Mouse (Mus musculus) splenic B cell, adult 2 months (primary cell): ENCODE results near the gene Pskh1.

Source experiments
- DNase-seq: peaks from one replicate; pipeline ENCODE4 v3.0.0-alpha.2; 2011; ENCODE audit warnings: low read depth, low spot score
- H3K27me3 ChIP-seq: 2 replicates; pipeline ENCODE4 v1.6.1; 2012; ENCODE audit warnings: mild to moderate bottlenecking, low read length, moderate library complexity, mixed read lengths; ENCODE audit not compliant: control insufficient read depth, poor library complexity, insufficient read depth, severe bottlenecking
- H3K36me3 ChIP-seq: 2 replicates; pipeline ENCODE4 v1.6.1; 2012; ENCODE audit warnings: mild to moderate bottlenecking, low read length, moderate library complexity, mixed read lengths; ENCODE audit not compliant: control insufficient read depth, poor library complexity, insufficient read depth, severe bottlenecking

Gene Pskh1

DNA sequence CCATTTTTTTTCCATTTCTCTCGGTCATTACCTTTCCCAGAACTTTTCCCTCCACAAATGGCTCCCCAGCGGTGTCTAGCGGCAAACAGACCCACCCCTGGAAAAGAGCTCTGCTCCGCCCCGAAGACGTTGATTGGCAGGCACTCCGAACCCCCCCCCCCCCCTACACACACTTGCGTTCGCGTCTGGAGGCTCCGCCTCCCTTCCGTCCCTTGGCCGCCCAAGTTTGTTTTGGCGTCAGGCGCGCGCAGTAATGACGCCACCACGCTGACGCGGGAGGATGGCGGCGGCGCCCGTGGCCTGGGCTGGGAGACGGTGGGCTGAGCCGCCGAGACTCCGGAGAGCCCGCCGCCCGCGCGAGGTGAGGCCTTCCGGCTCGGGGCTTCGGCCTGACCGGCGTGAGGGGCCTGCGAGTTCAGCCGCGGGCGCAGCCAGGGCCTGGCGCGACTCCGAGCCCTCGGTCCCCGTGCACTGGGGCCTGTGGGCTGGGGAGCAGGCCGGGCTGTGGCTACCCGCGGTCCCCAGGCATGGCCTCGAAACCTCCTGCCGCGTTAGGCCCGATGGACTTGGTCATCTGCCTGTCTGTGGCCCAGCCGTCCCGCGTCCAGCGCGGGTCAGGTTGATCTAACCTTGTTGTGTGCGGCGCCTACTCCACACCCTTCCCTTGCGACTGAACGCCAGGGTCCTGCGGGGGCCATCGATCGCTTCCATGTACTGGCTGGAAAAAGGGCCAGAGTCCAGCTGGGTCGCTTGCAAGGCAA lies at the start of gene Pskh1:
Pskh1 (plus strand) TSS at position 262 of the 761 bp plus-strand sequence.
- no peaks in the 10 kb centered on the region for H3K36me3 ChIP-seq
- DNase-seq = peak; percentile 95
- H3K27me3 ChIP-seq = no peaks in the 10 kb centered on the region

GRCm38 (mm10) chr8:105850611-105851010 lies 49.6 kb upstream of the Pskh1 start:
- Histone ChIP-seq H3K27me3 (no peaks in the 10 kb centered on the region), H3K36me3 (peaks cover 5% of the 10 kb centered on the region; the same call in 1 of the 2 replicates)
- DNase-seq = no peak

DNA sequence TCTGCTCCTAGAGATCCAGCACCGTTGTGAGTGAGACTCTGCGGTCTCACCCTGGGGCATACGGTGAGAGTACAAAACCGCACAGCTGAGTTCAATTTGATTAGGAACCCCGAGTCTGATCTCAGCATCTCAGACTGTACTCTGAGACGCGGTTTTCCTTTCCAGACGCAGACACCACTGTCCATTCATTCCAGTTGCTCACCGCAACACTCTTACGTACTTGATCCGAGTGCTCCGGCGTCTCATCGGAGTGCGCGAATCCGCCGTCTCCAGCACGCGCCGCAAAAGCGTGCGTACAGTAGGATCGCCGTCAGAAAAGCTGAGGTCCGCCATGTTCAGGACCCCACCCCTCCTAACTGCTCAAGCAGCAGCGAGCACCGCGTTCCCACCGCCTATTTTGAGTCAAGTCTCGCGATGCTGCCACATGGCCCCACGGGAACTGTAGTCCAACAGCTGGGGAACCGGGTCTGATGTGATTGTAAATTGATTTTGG lies 48.5 kb upstream of the Pskh1 start:
- peak; percentile 90 for DNase-seq

GRCm38 (mm10) chr8:105852146-105852729 lies 48.0 kb upstream of the Pskh1 start:
- no peak for DNase-seq
- no peaks in the 10 kb centered on the region for H3K27me3 ChIP-seq
- 0 out of 2 replicates have a peak, but pooled peaks cover 2% of the 10 kb centered on the region for H3K36me3 ChIP-seq

More for the DNA sequence above, 48.5 kb upstream of the Pskh1 start:
- 0 out of 2 replicates have a peak, but pooled peaks cover 2% of the 10 kb centered on the region for H3K36me3 ChIP-seq
- H3K27me3 ChIP-seq = no peaks in the 10 kb centered on the region

DNA sequence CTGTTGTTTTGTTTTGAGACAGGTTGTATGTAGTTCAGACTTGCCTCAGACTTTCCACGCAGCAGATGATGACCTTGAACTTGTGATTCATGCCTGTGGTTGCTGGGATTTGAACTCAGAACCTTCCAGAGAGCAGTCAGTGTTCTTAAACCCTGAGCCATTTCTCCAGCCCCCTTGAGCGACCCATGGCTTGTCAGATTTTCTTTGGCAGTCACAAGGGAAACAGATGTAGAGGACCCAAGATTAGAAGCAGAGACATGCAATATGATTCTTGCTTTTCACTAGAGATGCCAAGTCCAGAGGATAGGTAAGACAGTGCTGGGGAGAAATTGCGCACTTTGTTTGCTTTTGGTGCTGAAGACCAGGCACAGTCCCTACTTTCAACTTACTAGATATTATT lies 47.1 kb upstream of the Pskh1 start, which contains the start of gene Cenpt:
Cenpt (minus strand) TSS at position 101 of the 400 bp plus-strand sequence.
- H3K27me3 ChIP-seq = no peaks in the 10 kb centered on the region
- H3K36me3 ChIP-seq = 0 out of 2 replicates have a peak, but pooled peaks cover 2% of the 10 kb centered on the region
- no peak for DNase-seq

- no peaks in the 10 kb centered on the region for H3K36me3 ChIP-seq
- no peaks in the 10 kb centered on the region for H3K27me3 ChIP-seq
- DNase-seq = no peak
Observed at GRCm38 (mm10) chr8:105854303-105854702, 45.9 kb upstream of the Pskh1 start.

GRCm38 (mm10) chr8:105854715-105855216 lies 45.5 kb upstream of the Pskh1 start, which contains the start of gene Thap11:
Gene Thap11, plus strand, starts transcription at chr8:105855132.
- no peaks in the 10 kb centered on the region for H3K27me3 ChIP-seq
- H3K36me3 ChIP-seq = no peaks in the 10 kb centered on the region
- DNase-seq = peak; percentile 92

- Histone ChIP-seq H3K27me3 (no peaks in the 10 kb centered on the region), H3K36me3 (no peaks in the 10 kb centered on the region)
- peak; percentile 33 for DNase-seq
Observed at GRCm38 (mm10) chr8:105855248-105856167, 44.7 kb upstream of the Pskh1 start.

GRCm38 (mm10) chr8:105856168-105856835 lies 43.9 kb upstream of the Pskh1 start:
- Histone ChIP-seq H3K36me3 (no peaks in the 10 kb centered on the region), H3K27me3 (no peaks in the 10 kb centered on the region)
- DNase-seq = no peak

DNA sequence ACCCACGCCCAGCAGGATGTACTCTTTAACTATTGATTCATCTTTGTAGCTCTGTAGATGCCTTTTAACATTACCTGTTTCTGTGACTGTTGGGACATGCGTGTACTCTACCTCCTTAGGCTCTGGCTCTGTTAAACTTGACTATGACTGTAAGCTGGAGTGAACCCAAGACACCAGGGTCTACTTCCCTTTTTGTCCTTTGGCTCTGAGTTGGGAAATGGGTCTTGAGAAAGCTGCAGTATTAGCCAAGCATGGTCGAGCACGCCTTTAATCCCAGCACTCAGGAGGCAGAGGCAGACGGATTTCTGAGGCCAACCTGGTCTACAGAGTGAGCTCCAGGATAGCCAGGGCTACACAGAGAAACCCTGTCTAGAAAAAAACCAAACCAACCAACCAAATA lies 41.7 kb upstream of the Pskh1 start:
- no peak for DNase-seq
- no peaks in the 10 kb centered on the region for H3K36me3 ChIP-seq
- H3K27me3 ChIP-seq = no peaks in the 10 kb centered on the region

- Histone ChIP-seq H3K27me3 (no peaks in the 10 kb centered on the region), H3K36me3 (no peaks in the 10 kb centered on the region)
- no peak for DNase-seq
Observed at GRCm38 (mm10) chr8:105859314-105859713, 40.9 kb upstream of the Pskh1 start.

DNA sequence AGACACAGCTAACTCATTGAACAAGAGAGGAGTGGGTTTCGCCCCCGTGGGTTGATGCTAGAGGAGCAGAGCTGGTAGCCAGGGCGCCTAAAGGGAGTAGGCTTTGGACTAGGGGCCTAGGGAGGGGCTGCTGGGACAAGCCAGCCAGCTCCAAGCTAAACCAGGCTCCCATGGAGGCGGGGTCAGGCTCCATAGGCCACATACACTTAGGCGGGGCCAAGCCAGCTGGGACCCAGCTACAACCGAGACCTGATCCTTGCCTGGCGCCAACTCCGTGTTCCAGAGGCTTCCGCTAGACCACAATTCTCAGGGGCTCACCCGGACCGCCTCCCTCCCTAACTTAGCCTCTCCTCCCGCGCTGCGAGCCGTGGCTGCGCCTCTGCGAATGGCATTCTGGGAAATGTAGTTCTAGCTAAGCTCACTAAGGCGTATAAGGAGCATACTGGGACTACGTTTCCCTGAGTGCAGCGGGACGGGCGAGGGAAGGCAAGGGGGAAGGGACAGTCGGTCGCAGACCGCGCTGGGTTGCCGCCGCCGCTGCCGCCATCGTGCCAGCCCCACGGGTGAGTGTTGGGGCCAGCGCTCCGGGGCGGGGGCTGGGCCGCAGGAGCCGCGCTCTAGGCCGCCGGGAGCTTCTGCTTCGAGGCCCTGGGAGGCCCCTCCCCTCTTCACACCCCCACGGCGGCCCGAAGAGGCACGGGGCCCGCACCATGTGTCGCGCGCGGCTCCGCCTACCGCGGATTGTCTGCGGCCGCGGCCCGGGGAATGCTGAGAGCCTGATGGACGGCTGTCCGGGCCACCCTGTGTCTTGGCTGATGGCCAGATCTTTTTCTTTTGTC lies 39.9 kb upstream of the Pskh1 start, which contains the start of gene Nutf2:
Nutf2 (plus strand) TSS at position 438 of the 839 bp plus-strand sequence.
- Histone ChIP-seq H3K36me3 (no peaks in the 10 kb centered on the region), H3K27me3 (no peaks in the 10 kb centered on the region)
- peak; percentile 93 for DNase-seq

GRCm38 (mm10) chr8:105861951-105862350 lies 38.3 kb upstream of the Pskh1 start:
- H3K27me3 ChIP-seq = no peaks in the 10 kb centered on the region
- DNase-seq = peak; percentile 40
- no peaks in the 10 kb centered on the region for H3K36me3 ChIP-seq
